Mouse (Mus musculus) limb, embryonic 14.5 days (tissue): ENCODE data around the gene Zcchc9. TPM values are rescaled to one million over a fixed set of nuclear protein-coding genes. Genes with fewer than 3 reads are reported as not detected.

Source experiments
- ATAC-seq: fragments of 200-750 bp; cut with Nextera tagmentation; 2 replicates; pipeline ENCODE4 v1.8.0; 2017; ENCODE audit warnings: low read depth, moderate number of reproducible peaks, moderate TSS enrichment; ENCODE audit not compliant: low FRiP score
- DNase-seq: peaks from one replicate; pipeline ENCODE4 v3.0.0-alpha.2; 2015; ENCODE audit warnings: low spot score
- H3K27ac ChIP-seq: fragments of 300-500 bp; sonication (generic); replicated peaks from 2 replicates; pipeline ENCODE4 v1.5.1; 2014; ENCODE audit warnings: low read depth, mild to moderate bottlenecking, low read length, moderate library complexity, mixed read lengths
- H3K27me3 ChIP-seq: fragments of 300-500 bp; sonication (generic); 2 replicates; pipeline ENCODE4 v1.6.1; 2014; ENCODE audit warnings: low read length, mixed read lengths; ENCODE audit not compliant: control insufficient read depth, insufficient read depth
- H3K36me3 ChIP-seq: fragments of 300-500 bp; sonication (generic); 2 replicates; pipeline ENCODE4 v1.6.1; 2014; ENCODE audit warnings: mild to moderate bottlenecking, low read length, moderate library complexity, mixed read lengths; ENCODE audit not compliant: control insufficient read depth, insufficient read depth
- H3K4me1 ChIP-seq: fragments of 300-500 bp; sonication (generic); 2 replicates; pipeline ENCODE4 v1.6.1; 2014; ENCODE audit warnings: antibody characterized with exemption, low read length, mixed read lengths; ENCODE audit not compliant: control insufficient read depth, insufficient read depth
- H3K4me2 ChIP-seq: fragments of 300-500 bp; sonication (generic); replicated peaks from 2 replicates; pipeline ENCODE4 v1.6.1; 2014; ENCODE audit warnings: low read depth, mild to moderate bottlenecking, low read length, moderate library complexity; ENCODE audit not compliant: severe bottlenecking
- H3K4me3 ChIP-seq: fragments of 300-500 bp; sonication (generic); replicated peaks from 2 replicates; pipeline ENCODE4 v1.5.1; 2014; ENCODE audit warnings: low read length
- H3K9ac ChIP-seq: fragments of 300-500 bp; sonication (generic); 2 replicates; pipeline ENCODE4 v1.6.1; 2014; ENCODE audit warnings: mild to moderate bottlenecking, low read depth, low read length, moderate library complexity; ENCODE audit not compliant: severe bottlenecking
- H3K9me3 ChIP-seq: fragments of 300-500 bp; sonication (generic); 2 replicates; pipeline ENCODE4 v1.6.1; 2016; ENCODE audit warnings: low read length; ENCODE audit not compliant: control insufficient read depth
- POLR2A ChIP-seq: fragments of 200-500 bp; IDR thresholded peaks from 2 replicates; pipeline ENCODE4 v1.8.0; 2012; ENCODE audit warnings: inconsistent platforms, mild to moderate bottlenecking, moderate library complexity, borderline replicate concordance; ENCODE audit not compliant: insufficient read depth, insufficient read length; ENCODE audit errors: extremely low read depth
- WGBS: fragments of 180-500 bp; shearing (Covaris S2); extraction: QIAGEN DNeasy Blood & Tissue Kit; methylation state at CpG from one replicate; pipeline ENCODE4 v1.1.7; 2014; 5-methylcytosine and 5-hydroxymethylcytosine counted together
- polyA plus RNA-seq, 2 experiments: library from polyadenylated mRNA; depleted of rRNA in 1 of 2; stranded (reverse) in 1 of 2; unstranded in 1 of 2; fragments of >200 nt; fragmentation: Nextera tagmentation in 1 of 2; extraction: Ambion mirVana in 1 of 2; gene quantifications; 2 replicates each; pipeline versions ENCODE4 v1.2.1 to v1.2.3; 2012 to 2014

Zcchc9 gene
- polyA plus RNA-seq, 2 experiments: 21.9 to 39.0 TPM

- no peak for DNase-seq
- no peak overlapping the region for H3K4me2 ChIP-seq
- no peaks in the 10 kb centered on the region for H3K4me1 ChIP-seq
- 89% methylated on average over 10 of the region's 10 CpGs for WGBS
- no peak for ATAC-seq
- no peak for TF ChIP-seq POLR2A
- no peaks in the 10 kb centered on the region for H3K27me3 ChIP-seq
- no peak overlapping the region for H3K27ac ChIP-seq
- peaks cover 68% of the 10 kb centered on the region for H3K36me3 ChIP-seq
- H3K4me3 ChIP-seq: no peak overlapping the region
- H3K9ac ChIP-seq: no peak overlapping the region
- H3K9me3 ChIP-seq: no peaks in the 10 kb centered on the region
Observed at GRCm38 (mm10) chr13:91797442-91797841, 10.1 kb downstream of the Zcchc9 start.

- H3K4me2 ChIP-seq: no peak overlapping the region
- ATAC-seq (no peak), DNase-seq (no peak)
- no peaks in the 10 kb centered on the region for H3K9me3 ChIP-seq
- 95% methylated on average over 6 of the region's 6 CpGs for WGBS
- H3K4me3 ChIP-seq: no peak overlapping the region
- no peak overlapping the region for H3K27ac ChIP-seq
- TF ChIP-seq POLR2A: no peak
- peaks cover 68% of the 10 kb centered on the region for H3K36me3 ChIP-seq
- no peaks in the 10 kb centered on the region for H3K27me3 ChIP-seq
- H3K4me1 ChIP-seq: peaks cover 5% of the 10 kb centered on the region; the same call in 1 of the 2 replicates
- no peak overlapping the region for H3K9ac ChIP-seq
Observed at GRCm38 (mm10) chr13:91796916-91797315, 10.6 kb downstream of the Zcchc9 start.

- no peak for TF ChIP-seq POLR2A
- no peak for ATAC-seq
- Histone ChIP-seq H3K9ac (no peak overlapping the region), H3K4me2 (no peak overlapping the region), H3K4me3 (no peak overlapping the region), H3K27me3 (no peaks in the 10 kb centered on the region), H3K4me1 (peaks cover 5% of the 10 kb centered on the region; the same call in 1 of the 2 replicates), H3K9me3 (no peaks in the 10 kb centered on the region), H3K36me3 (peaks cover 61% of the 10 kb centered on the region), H3K27ac (no peak overlapping the region)
- DNase-seq: no peak
- 91% methylated on average over 6 of the region's 6 CpGs for WGBS
Observed at GRCm38 (mm10) chr13:91796003-91796402, 11.5 kb downstream of the Zcchc9 start.

GRCm38 (mm10) chr13:91795593-91795992, 11.9 kb downstream of the Zcchc9 start:
- peaks cover 5% of the 10 kb centered on the region; the same call in 1 of the 2 replicates for H3K4me1 ChIP-seq
- DNase-seq: no peak
- 92% methylated on average over 10 of the region's 10 CpGs for WGBS
- no peak for TF ChIP-seq POLR2A
- H3K4me3 ChIP-seq: no peak overlapping the region
- no peaks in the 10 kb centered on the region for H3K27me3 ChIP-seq
- no peak overlapping the region for H3K4me2 ChIP-seq
- no peak overlapping the region for H3K27ac ChIP-seq
- H3K9me3 ChIP-seq: no peaks in the 10 kb centered on the region
- H3K36me3 ChIP-seq: peaks cover 57% of the 10 kb centered on the region
- no peak for ATAC-seq
- no peak overlapping the region for H3K9ac ChIP-seq

GRCm38 (mm10) chr13:91794926-91795436, 12.5 kb downstream of the Zcchc9 start:
- Histone ChIP-seq H3K9me3 (no peaks in the 10 kb centered on the region), H3K36me3 (peaks cover 52% of the 10 kb centered on the region), H3K4me2 (no peak overlapping the region), H3K4me1 (peaks cover 5% of the 10 kb centered on the region; the same call in 1 of the 2 replicates), H3K4me3 (no peak overlapping the region), H3K9ac (no peak overlapping the region), H3K27me3 (no peaks in the 10 kb centered on the region), H3K27ac (no peak overlapping the region)
- 93% methylated on average over 13 of the region's 13 CpGs for WGBS
- no peak for ATAC-seq
- TF ChIP-seq POLR2A: no peak
- no peak for DNase-seq
